Mouse (Mus musculus) forebrain, embryonic 13.5 days (tissue): Measurements from ENCODE around the gene Trub2. TPM values are rescaled to one million over a fixed set of nuclear protein-coding genes. Genes with fewer than 3 reads are reported as not detected.

Experiments used
- ATAC-seq: fragments of 200-750 bp; cut with Nextera tagmentation; 2 replicates; pipeline ENCODE4 v1.8.0; 2017
- H3K27ac ChIP-seq: fragments of 300-500 bp; sonication (generic); 2 replicates; pipeline ENCODE4 v1.5.1; 2015; ENCODE audit warnings: inconsistent platforms, mild to moderate bottlenecking, moderate library complexity
- H3K27me3 ChIP-seq: fragments of 300-500 bp; sonication (generic); 2 replicates; pipeline ENCODE4 v1.6.1; 2015; ENCODE audit warnings: mild to moderate bottlenecking, inconsistent platforms
- H3K36me3 ChIP-seq: fragments of 300-500 bp; sonication (generic); 2 replicates; pipeline ENCODE4 v1.6.1; 2015; ENCODE audit warnings: mild to moderate bottlenecking, inconsistent platforms; ENCODE audit not compliant: poor library complexity, severe bottlenecking
- H3K4me1 ChIP-seq: fragments of 300-500 bp; sonication (generic); 2 replicates; pipeline ENCODE4 v1.6.1; 2015; ENCODE audit warnings: inconsistent platforms
- H3K4me2 ChIP-seq: fragments of 300-500 bp; sonication (generic); 2 replicates; pipeline ENCODE4 v1.6.1; 2015; ENCODE audit warnings: inconsistent platforms, mild to moderate bottlenecking, moderate library complexity
- H3K4me3 ChIP-seq: fragments of 300-500 bp; sonication (generic); 2 replicates; pipeline ENCODE4 v1.5.1; 2015; ENCODE audit warnings: mild to moderate bottlenecking, inconsistent platforms
- H3K9ac ChIP-seq: fragments of 300-500 bp; sonication (generic); 2 replicates; pipeline ENCODE4 v1.6.1; 2015; ENCODE audit warnings: mild to moderate bottlenecking, inconsistent platforms
- H3K9me3 ChIP-seq: fragments of 300-500 bp; sonication (generic); replicated peaks from 2 replicates; pipeline ENCODE4 v1.6.1; 2016; ENCODE audit warnings: inconsistent platforms
- WGBS: fragments of 180-500 bp; shearing (Covaris S2); methylation state at CpG from one replicate; pipeline ENCODE4 v1.1.7; 2015; 5-methylcytosine and 5-hydroxymethylcytosine counted together
- polyA plus RNA-seq: library from polyadenylated mRNA; unstranded; fragments of >200 nt; fragmentation: Nextera tagmentation; extraction: Ambion mirVana; gene quantifications from 2 replicates; pipeline ENCODE4 v1.2.1, GENCODE M21; 2015

The Trub2 gene
- 43.4 and 49.7 TPM in 2 replicates for polyA plus RNA-seq

GRCm38 (mm10) chr2:29787937-29788681, at the start of gene Trub2:
TSS of gene Trub2 (minus strand) at chr2:29788502.
- under 1% methylated on average over 45 of the region's 45 CpGs for WGBS
- Histone ChIP-seq H3K27ac (peak within 1 kb of the TSS; percentile 59), H3K9me3 (no peaks in the 10 kb centered on the region), H3K4me1 (peaks cover 21% of the 10 kb centered on the region), H3K27me3 (no peaks in the 10 kb centered on the region), H3K4me3 (peak within 1 kb of the TSS; percentile 81), H3K4me2 (peak within 1 kb of the TSS; percentile 89), H3K9ac (peak within 1 kb of the TSS; percentile 80), H3K36me3 (peaks cover 63% of the 10 kb centered on the region)
- peak; percentile 87 for ATAC-seq

- H3K27ac ChIP-seq = peak overlapping the region; percentile 70
- H3K36me3 ChIP-seq = peaks cover 27% of the 10 kb centered on the region
- no peak overlapping the region for H3K4me3 ChIP-seq
- H3K4me1 ChIP-seq = peaks cover 31% of the 10 kb centered on the region
- no peaks in the 10 kb centered on the region for H3K9me3 ChIP-seq
- ATAC-seq = no peak
- 0 out of 2 replicates have a peak overlapping the region, but pooled peaks have one; percentile 10 for H3K4me2 ChIP-seq
- peaks cover 25% of the 10 kb centered on the region for H3K27me3 ChIP-seq
- peak overlapping the region; percentile 47 for H3K9ac ChIP-seq
- 7% methylated on average over 2 of the region's 2 CpGs for WGBS
Measured at GRCm38 (mm10) chr2:29835391-29835899, 47.1 kb upstream of the Trub2 start.

- 93% methylated on average over 5 of the region's 5 CpGs for WGBS
- H3K36me3 ChIP-seq = peaks cover 23% of the 10 kb centered on the region
- ATAC-seq = no peak
- peaks cover 19% of the 10 kb centered on the region for H3K4me1 ChIP-seq
- H3K4me3 ChIP-seq = no peak overlapping the region
- H3K27me3 ChIP-seq = peaks cover 18% of the 10 kb centered on the region
- H3K9ac ChIP-seq = no peak overlapping the region
- H3K9me3 ChIP-seq = no peaks in the 10 kb centered on the region
- H3K27ac ChIP-seq = no peak overlapping the region
- no peak overlapping the region for H3K4me2 ChIP-seq
Measured at GRCm38 (mm10) chr2:29833796-29834195, 45.5 kb upstream of the Trub2 start.

- H3K36me3 ChIP-seq = peaks cover 12% of the 10 kb centered on the region
- H3K9ac ChIP-seq = no peak overlapping the region
- peaks cover 34% of the 10 kb centered on the region for H3K4me1 ChIP-seq
- H3K9me3 ChIP-seq = no peaks in the 10 kb centered on the region
- H3K27ac ChIP-seq = no peak overlapping the region
- H3K4me2 ChIP-seq = no peak overlapping the region
- 93% methylated on average over 4 of the region's 4 CpGs for WGBS
- peaks cover 4% of the 10 kb centered on the region; the same call in 1 of the 2 replicates for H3K27me3 ChIP-seq
- H3K4me3 ChIP-seq = no peak overlapping the region
- ATAC-seq = no peak
Measured at GRCm38 (mm10) chr2:29831106-29831505, 42.8 kb upstream of the Trub2 start.

GRCm38 (mm10) chr2:29827709-29828024, 39.4 kb upstream of the Trub2 start:
- peak overlapping the region; percentile 69 for H3K4me3 ChIP-seq
- no peaks in the 10 kb centered on the region; the same call in 1 of the 2 replicates for H3K36me3 ChIP-seq
- H3K9me3 ChIP-seq = no peaks in the 10 kb centered on the region
- WGBS = 6% methylated on average over 12 of the region's 12 CpGs
- peaks cover 3% of the 10 kb centered on the region; the same call in 1 of the 2 replicates for H3K27me3 ChIP-seq
- H3K4me1 ChIP-seq = peaks cover 21% of the 10 kb centered on the region
- H3K9ac ChIP-seq = peak overlapping the region; percentile 67
- peak overlapping the region; percentile 92 for H3K4me2 ChIP-seq
- no peak for ATAC-seq
- H3K27ac ChIP-seq = no peak overlapping the region

GRCm38 (mm10) chr2:29826926-29827708, 38.8 kb upstream of the Trub2 start:
- ATAC-seq = peak; percentile 98

GRCm38 (mm10) chr2:29826318-29826925, 38.1 kb upstream of the Trub2 start:
- Histone ChIP-seq H3K27me3 (no peaks in the 10 kb centered on the region), H3K9me3 (no peaks in the 10 kb centered on the region), H3K9ac (peak overlapping the region; percentile 80), H3K27ac (peak overlapping the region; percentile 93), H3K4me1 (peaks cover 21% of the 10 kb centered on the region), H3K4me2 (peak overlapping the region; percentile 80), H3K36me3 (no peaks in the 10 kb centered on the region), H3K4me3 (peak overlapping the region; percentile 69)
- peak; percentile 19; the same call in 1 of the 2 replicates for ATAC-seq
- WGBS = 17% methylated on average over 11 of the region's 11 CpGs

More at GRCm38 (mm10) chr2:29826926-29827708, 38.8 kb upstream of the Trub2 start:
- Histone ChIP-seq H3K27me3 (no peaks in the 10 kb centered on the region), H3K4me1 (peaks cover 21% of the 10 kb centered on the region), H3K36me3 (no peaks in the 10 kb centered on the region), H3K9ac (peak overlapping the region; percentile 80), H3K27ac (peak overlapping the region; percentile 93), H3K4me2 (peak overlapping the region; percentile 92), H3K9me3 (no peaks in the 10 kb centered on the region), H3K4me3 (peak overlapping the region; percentile 69)
- WGBS = under 1% methylated on average over 48 of the region's 48 CpGs

GRCm38 (mm10) chr2:29820025-29820817, 31.9 kb upstream of the Trub2 start, which contains the start of gene Urm1:
TSS of gene Urm1 (plus strand) at chr2:29820075.
- H3K36me3 ChIP-seq = peaks cover 17% of the 10 kb centered on the region
- peak within 1 kb of the TSS; percentile 94 for H3K27ac ChIP-seq
- ATAC-seq = peak; percentile 76
- H3K9me3 ChIP-seq = no peaks in the 10 kb centered on the region
- H3K27me3 ChIP-seq = peaks cover 7% of the 10 kb centered on the region; the same call in 1 of the 2 replicates
- H3K4me1 ChIP-seq = peaks cover 21% of the 10 kb centered on the region
- H3K4me3 ChIP-seq = peak within 1 kb of the TSS; percentile 40
- WGBS = 1% methylated on average over 35 of the region's 35 CpGs
- peak within 1 kb of the TSS; percentile 70 for H3K4me2 ChIP-seq
- H3K9ac ChIP-seq = peak within 1 kb of the TSS; percentile 70

GRCm38 (mm10) chr2:29819363-29819762, 31.1 kb upstream of the Trub2 start:
- 9% methylated on average over 2 of the region's 2 CpGs for WGBS
- Histone ChIP-seq H3K9me3 (no peaks in the 10 kb centered on the region), H3K36me3 (peaks cover 25% of the 10 kb centered on the region), H3K4me3 (no peak overlapping the region; the same call in 1 of the 2 replicates), H3K9ac (no peak overlapping the region), H3K27me3 (peaks cover 7% of the 10 kb centered on the region; the same call in 1 of the 2 replicates), H3K27ac (peak overlapping the region; percentile 37; the same call in 1 of the 2 replicates), H3K4me1 (peaks cover 21% of the 10 kb centered on the region), H3K4me2 (peak overlapping the region; percentile 70)
- no peak for ATAC-seq

- Histone ChIP-seq H3K4me1 (peaks cover 21% of the 10 kb centered on the region), H3K4me3 (no peak overlapping the region), H3K9me3 (no peaks in the 10 kb centered on the region), H3K9ac (no peak overlapping the region), H3K27me3 (peaks cover 7% of the 10 kb centered on the region; the same call in 1 of the 2 replicates), H3K27ac (peak overlapping the region; percentile 57), H3K4me2 (peak overlapping the region; percentile 39), H3K36me3 (peaks cover 43% of the 10 kb centered on the region)
- ATAC-seq = peak; percentile 69
- 36% methylated on average over 8 of the region's 8 CpGs for WGBS
Measured at GRCm38 (mm10) chr2:29817426-29818232, 29.3 kb upstream of the Trub2 start.
